Mouse (Mus musculus) embryo, embryonic 11.5 days (tissue): ENCODE measurements around the gene Gtpbp4.
"Not testable (repeated sequence)": the region's sequence is repeated elsewhere in the genome, so short reads cannot be mapped to it uniquely, and the experiment has no call there.

Source experiments
- DNase-seq: peaks from one replicate; pipeline ENCODE4 v3.0.0-alpha.2; 2012; ENCODE audit warnings: low read depth, low spot score

Gtpbp4 gene

DNA sequence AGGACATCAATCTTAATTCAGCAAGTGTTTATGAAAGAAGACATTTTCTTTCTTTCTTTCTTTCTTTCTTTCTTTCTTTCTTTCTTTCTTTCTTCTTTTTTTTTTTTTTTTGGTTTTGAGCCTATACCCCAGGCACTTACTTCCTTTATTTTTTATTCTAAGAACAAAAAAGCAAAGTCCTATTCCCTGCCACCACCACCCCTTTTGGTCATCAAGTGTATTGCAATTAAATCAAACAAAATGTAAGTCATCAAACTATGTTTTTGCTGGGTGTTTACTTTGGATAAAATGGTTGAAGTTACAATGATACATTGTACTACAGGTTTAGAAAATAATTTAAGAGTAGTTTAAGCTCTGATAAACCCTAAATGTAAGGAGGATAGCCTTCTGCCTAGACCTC lies 23.5 kb downstream of the Gtpbp4 start:
- no peak for DNase-seq

DNA sequence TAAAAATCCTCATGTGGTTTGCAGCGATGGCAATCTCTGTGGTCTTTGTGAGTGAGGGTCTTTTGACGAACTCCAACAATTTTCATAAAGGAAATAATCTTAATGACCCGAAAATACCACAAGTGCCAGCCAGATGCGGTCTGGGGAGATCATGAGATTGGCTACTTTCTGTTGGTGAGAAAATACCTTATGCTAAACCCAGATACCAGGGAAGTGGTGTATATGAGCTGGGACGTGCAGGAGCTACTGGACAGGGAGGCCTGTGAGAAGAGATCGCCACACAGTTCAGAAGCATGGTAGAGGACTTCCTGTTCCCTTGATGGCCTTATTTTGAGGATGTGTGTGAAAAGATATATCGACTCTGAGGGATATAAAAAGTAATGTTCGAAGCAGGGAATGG lies 28.1 kb downstream of the Gtpbp4 start:
- no peak for DNase-seq

DNA sequence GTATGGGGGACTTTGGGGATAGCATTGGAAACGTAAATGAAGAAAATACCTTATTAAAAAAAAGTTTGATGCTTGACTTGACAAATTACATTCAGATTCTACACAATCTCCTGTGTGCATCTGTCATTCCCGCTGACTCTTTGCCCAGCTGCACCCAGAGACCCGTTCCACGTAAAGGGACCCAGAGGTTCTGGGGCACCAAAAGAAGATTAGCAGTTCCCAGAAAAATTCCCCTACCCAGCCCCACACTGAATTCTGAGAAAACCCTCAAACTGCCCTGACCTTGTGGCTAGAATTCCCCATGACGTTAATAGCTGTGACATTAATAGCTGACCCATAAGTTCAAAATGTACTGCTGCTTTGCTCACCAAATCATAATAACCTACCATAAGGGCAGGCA lies 30.7 kb downstream of the Gtpbp4 start:
- DNase-seq, result no peak

DNA sequence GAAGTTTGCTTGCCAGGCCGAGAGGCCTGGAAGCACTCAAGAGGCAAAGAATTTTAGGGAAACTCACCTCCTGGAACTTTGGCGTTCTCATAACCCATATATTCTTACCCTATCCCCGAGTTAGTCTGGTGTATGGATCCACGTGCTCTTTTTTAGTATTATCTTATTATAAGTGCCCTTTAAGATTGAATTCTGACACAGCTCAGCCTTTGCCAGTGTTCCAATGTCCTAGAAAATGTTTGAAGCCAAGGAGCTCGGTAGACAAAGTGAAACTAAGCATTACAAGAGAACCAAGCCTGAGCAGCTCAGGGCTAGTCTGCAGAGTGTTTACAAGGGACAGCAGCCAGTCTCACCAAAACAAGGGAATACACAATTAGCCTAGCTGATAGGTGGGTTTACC lies 33.6 kb downstream of the Gtpbp4 start:
- DNase-seq, result not testable (repeated sequence)

DNA sequence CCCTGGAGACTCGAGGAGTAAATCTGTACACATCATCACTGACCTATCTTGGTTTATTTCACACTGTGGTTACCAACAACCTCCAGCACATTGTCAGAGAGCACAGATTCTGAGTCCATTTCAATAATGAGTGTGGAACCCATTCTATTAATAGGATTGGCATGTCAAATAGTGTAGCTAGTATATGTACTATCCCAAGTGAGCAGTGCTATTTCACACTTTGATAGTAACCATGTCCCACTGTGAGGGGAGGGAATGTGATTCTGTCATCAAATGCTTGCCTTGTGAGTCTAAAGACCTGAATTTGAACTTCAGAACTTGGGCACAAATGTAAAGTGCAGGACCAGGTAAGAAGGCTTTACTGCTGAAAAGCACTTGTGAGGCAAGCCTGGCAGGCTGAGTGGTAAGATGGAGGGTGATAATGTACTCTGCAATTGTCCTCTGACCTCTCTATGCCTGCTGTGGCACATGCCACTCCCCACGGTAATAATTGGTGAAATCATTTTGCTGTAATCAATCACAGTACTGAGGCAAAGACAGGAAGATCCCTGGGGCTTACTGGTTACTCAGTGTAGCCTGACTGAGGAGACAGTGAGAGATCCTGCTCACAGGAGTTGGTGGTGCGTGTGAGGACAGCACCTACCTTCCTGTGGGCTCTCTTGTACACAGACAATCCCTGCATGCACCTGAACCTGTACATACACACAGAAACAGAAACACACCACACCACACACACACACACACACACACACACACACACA lies 34.6 kb downstream of the Gtpbp4 start:
- not testable (repeated sequence) for DNase-seq

DNA sequence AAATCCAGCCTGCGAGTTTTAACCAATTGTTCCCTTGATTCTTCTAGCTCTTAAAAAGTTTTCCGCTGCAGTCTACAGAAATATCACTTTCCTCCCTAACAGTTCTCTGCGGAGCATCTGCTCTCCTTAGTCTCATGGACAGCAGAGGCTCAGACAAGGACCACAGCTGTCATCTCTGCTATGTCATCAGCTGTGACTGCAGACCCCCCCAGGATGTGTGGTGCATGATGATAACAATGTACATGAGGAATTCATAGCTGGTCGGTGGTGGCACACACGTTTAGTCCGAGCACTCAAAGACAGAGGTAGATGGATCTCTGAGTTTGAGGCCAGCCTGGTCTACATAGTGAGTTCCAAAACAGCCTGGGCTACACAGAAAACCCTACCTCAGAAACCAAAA lies 36.3 kb downstream of the Gtpbp4 start:
- not testable (repeated sequence) for DNase-seq

DNA sequence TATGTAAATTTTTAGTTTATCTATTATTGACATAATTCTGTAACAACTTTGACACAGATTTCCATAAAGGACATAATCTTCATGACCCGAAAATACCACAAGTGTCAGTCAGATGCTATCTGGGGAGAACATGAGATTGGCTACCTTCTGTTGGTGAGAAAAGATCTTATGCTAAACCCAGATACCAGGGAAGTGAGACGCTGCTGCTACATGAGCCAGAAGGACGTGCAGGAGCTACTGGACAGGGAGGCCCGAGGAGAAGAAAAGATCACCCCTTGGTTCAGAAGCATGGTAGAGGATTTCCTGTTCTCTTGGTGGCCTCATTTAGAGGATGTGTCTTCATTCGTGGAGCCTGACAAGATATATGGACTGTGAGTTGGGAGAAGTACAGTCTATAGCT lies 36.8 kb downstream of the Gtpbp4 start:
- not testable (repeated sequence) for DNase-seq

DNA sequence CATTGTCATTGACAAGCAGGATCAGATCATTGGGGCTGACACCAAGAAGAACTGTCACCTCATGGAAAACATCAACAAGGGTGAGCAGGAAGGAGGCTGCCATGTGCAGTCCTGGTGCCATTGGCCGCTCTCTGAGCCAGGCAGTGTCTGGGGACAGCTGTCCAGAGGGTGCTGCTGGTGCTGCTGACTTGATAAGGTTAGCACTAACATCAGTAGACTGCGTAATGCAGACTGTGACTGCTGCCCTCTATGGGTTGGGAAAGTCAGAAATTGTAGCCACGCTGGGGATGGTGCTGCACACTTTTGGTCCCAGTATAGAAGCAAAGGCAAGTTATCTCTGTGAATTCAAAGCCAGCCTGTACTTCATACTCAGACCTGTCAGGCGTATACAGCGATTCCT lies 39.0 kb downstream of the Gtpbp4 start:
- DNase-seq, result not testable (repeated sequence)

DNA sequence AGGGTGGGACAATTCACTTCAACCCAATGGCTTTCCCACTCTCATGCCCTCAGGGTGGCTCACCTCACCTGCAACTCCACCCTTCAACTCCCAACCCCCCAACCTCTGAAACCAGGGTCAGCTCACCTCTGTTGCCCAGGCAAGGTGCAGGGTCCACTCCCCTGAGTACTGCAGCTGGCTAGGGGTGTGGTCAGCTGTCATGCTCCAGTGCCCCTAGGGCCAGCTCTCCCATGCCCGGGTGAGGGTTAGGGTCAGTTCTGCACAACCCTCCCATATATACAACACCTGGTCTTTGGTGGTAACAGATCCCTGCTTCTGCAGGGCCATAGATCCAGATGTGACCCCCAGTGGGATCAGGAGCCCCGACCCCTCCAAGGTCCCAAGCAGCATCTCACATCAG lies 40.8 kb downstream of the Gtpbp4 start:
- DNase-seq, result not testable (repeated sequence)

DNA sequence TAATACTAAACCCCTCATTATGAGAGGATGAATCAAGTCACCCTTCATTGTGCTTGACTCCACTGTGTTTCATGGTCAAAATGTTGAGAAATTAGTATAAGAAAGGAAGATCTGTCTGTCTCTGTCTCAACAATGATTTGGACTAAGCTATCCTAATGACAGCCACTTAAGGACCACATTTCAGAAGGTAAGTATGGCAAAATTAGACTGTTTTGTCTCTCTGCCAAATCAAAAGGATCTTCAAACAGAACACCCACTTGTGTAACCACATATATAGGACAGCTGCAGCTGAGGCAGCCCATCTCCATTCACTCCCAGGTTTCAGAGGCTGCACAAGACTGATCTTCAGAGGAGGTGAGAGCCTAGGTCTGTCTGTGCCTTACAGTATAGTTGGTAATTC lies 43.3 kb downstream of the Gtpbp4 start, which contains the start of gene Idi2:
Gene Idi2, plus strand, starts transcription at position 301 of the 400 bp plus-strand sequence.
- not testable (repeated sequence) for DNase-seq

DNA sequence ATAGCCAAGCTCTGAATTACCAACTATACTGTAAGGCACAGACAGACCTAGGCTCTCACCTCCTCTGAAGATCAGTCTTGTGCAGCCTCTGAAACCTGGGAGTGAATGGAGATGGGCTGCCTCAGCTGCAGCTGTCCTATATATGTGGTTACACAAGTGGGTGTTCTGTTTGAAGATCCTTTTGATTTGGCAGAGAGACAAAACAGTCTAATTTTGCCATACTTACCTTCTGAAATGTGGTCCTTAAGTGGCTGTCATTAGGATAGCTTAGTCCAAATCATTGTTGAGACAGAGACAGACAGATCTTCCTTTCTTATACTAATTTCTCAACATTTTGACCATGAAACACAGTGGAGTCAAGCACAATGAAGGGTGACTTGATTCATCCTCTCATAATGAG lies 47.8 kb downstream of the Gtpbp4 start, which contains the start of gene Gm9745:
Gene Gm9745, minus strand, starts transcription at position 101 of the 400 bp plus-strand sequence.
- DNase-seq, result not testable (repeated sequence)

DNA sequence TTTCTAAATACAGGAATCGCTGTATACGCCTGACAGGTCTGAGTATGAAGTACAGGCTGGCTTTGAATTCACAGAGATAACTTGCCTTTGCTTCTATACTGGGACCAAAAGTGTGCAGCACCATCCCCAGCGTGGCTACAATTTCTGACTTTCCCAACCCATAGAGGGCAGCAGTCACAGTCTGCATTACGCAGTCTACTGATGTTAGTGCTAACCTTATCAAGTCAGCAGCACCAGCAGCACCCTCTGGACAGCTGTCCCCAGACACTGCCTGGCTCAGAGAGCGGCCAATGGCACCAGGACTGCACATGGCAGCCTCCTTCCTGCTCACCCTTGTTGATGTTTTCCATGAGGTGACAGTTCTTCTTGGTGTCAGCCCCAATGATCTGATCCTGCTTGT lies 52.1 kb downstream of the Gtpbp4 start:
- DNase-seq, result not testable (repeated sequence)

DNA sequence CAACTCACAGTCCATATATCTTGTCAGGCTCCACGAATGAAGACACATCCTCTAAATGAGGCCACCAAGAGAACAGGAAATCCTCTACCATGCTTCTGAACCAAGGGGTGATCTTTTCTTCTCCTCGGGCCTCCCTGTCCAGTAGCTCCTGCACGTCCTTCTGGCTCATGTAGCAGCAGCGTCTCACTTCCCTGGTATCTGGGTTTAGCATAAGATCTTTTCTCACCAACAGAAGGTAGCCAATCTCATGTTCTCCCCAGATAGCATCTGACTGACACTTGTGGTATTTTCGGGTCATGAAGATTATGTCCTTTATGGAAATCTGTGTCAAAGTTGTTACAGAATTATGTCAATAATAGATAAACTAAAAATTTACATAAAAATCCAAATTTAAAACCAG lies 54.2 kb downstream of the Gtpbp4 start:
- DNase-seq, result not testable (repeated sequence)

DNA sequence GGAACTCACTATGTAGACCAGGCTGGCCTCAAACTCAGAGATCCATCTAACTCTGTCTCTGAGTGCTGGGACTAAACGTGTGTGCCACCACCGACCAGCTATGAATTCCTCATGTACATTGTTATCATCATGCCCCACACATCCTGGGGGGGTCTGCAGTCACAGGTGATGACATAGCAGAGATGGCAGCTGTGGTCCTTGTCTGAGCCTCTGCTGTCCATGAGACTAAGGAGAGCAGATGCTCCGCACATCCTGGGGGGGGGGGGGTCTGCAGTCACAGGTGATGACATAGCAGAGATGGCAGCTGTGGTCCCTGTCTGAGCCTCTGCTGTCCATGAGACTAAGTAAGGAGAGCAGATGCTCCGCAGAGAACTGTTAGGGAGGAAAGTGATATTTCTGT lies 54.8 kb downstream of the Gtpbp4 start:
- not testable (repeated sequence) for DNase-seq

DNA sequence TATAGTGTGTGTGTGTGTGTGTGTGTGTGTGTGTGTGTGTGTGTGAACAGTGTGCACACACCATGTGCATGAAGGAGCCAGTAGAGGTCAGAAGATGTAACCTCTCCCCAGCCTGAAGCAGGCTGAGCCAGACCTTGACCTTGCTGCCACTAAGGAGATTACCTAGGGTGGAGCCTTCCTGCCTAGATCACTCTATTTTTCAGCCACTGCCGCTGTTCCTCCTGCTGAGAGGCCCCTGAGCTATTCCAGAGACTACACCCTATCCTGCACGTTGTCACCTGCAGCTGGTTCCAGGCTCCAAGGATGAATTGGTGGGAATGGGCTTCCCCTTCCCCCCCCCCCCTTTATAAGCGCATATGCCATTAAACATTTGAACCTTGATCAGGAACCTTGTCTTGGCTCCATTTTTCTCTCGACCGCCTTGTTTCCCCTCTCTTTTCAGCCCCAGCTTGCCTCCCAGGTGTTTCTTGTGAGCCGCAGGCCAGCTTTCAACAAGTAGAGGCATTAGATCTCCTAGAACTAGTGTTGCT lies 58.2 kb downstream of the Gtpbp4 start:
- DNase-seq, result not testable (repeated sequence)

DNA sequence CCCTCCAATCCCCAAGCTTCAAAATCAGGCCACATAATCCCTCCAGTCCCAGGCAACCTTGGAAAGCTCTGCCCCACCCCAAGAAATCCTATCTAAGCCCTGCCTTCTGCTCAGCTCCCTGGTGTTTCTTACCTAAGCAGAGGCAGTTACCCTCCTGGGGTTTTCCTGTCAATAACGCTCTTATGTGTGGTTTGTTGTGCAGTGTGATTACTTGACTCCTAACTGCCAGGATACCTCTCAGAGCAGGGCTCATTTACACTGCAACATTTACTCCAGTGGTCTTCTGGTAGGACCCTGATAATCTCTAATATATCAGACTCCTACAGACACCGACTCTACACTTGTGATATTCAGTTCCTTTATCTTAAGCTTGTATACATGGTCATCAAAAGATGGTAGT lies 62.4 kb downstream of the Gtpbp4 start:
- DNase-seq, result no peak
